Mouse (Mus musculus) fat pad, adult 2 months (tissue): ENCODE measurements around the gene Zfand3.

ENCODE experiments used
- DNase-seq: peaks from one replicate; pipeline ENCODE4 v3.0.0-alpha.2; 2011; ENCODE audit warnings: low read depth, low spot score; ENCODE audit errors: extremely low read depth

Zfand3 gene

DNA sequence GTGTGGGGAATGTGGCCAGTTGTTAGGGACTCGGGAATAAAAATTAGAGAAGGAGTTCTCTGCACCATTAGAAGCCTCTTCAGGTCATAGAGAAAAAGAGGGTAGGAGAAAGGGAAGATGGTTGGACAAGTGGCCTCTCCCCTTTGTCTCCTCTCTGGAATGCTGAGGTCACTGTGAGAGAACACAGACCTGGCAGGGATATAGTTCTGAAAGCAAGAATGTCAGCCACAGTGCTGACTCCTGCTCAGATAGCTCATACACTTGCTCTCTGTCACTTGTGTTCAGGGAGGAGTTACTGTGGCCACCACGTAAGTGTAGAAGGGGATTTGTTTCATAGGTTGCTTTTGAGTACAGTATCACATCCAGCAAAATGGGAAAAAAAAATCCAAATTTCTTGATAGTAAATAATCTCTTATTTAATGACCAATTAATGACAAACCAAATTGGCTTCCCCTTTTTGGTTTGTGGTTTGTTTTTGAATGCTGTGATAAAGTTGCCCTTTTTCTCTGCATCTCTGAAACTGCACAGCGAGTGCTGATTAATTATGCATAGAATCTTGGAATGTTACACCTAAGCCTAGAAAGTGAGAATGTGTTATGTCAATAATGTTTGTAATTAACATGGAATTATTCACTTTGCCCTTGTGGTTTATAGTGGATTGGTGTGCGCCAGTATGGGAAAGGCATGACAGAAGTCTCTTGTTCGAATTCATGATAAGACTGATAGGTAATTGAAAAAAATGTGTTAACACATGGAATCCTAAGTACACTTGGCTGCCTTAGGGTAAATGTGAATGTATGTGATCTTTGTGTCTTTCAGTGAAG is 47.2 kb downstream of the Zfand3 start:
- DNase-seq, result no peak

DNA sequence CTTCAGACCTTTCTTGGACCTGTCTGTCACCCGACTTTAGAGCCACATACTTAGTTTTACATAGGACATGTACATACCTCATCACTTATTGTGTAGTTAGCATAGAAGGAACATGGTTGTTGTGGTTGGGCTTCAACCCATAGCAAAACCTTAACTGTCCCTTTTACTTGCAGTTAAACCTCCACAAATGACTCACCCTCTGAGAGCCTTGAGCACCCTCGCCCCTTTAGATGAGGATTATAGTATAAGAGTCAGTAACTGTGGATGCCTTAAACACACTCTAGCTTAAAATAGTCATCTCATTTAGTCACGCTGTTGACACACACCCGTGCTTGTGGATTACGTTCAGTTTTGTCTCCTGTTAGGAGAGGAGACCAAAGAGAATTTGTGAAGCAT is 47.8 kb downstream of the Zfand3 start:
- no peak for DNase-seq

DNA sequence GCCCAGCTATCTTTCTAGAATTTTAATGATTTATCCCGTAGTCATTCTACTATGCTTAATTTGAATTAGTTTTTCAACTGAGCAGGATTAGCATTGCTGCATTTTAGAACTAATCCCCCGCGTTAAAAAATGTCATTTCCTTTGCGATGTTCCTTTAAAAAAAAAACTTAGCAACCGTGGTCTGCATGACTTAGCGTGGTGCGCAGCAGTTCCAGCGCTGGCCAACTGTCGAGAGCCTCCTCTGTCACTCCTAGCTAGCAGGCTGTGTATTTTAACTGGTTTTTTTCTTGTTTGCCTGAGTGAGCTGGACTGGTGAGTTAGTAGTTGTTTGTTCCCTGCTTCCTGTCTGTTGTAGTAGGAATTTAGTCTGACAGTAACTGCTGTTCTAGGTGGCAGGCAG is 48.9 kb downstream of the Zfand3 start:
- no peak for DNase-seq

DNA sequence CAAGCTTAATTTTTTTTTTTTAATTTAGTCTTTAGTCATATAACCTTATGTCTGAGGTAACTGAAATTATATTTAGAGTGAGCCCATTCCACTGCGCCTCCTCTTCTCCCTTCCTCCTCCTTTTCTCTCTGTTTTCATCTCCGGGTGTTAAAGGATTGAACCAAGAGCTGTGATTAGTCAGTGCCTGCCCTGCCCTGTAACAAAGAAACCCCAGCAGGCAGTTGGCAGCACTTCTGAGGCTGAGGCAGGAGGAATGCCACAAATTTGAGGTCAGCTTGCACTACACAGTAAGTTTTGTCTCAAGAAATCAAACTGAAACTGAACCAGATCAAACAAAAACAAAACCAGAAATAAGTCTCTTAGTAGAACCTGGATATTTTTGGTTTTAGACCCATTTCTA is 49.3 kb downstream of the Zfand3 start:
- DNase-seq, result no peak

DNA sequence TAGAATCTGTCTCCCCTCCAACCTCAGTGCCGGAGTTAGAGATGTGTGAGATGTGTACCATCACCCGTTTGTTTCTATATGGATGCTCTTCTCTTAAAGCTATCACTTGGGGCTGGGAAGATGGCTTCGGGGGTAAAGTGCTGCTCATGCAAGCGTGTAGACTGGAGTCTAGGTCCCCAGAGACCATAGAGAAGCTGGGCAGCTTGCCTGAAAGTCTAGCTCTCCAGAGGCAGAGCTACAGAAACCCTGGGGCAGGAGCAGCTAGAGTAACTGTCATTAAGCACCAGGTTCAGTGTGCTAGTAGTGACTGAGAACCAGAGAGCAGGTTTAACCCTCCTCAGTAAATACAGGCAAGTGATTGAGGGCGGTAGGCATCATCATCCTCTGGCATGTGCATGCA is 51.7 kb downstream of the Zfand3 start:
- DNase-seq, result no peak

DNA sequence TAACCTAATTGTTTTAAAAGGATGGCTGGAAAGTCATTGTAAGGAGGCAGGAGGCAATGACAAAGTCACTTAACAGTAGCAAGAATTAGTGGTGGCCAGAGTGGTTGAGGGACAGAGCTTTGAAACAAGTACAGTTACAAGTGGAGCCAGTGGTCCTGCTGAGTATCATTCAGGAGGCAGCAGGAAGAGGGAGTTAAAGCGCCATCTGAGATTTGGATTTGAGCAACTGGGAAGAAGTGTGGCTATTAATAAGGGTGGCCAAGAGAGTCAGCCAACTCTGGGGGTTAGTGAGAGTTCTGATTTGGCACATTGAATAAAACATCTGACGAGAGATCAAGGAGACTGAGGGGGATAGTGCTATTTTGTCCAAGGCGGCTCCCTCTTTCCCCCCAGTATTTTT is 54.1 kb downstream of the Zfand3 start:
- no peak for DNase-seq

DNA sequence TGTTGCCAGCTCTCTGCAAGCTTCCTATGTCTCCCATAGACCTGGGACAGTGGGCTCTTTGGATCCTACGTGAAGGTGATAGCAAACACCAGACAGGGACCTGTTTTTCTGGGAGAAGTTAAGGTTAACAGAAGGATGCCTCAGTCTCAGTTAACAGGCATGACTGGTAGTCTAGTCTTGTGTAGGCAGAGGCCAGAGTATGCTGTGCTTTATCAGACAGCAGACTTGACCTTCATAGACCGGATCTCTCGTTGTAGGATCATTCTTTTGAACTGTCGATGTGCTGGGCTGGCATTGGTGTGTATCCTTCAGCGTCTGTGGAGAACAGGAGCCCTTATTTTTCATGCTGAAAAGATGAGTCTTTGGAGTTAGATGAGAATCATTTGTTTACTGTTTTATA is 54.5 kb downstream of the Zfand3 start:
- DNase-seq, result no peak

DNA sequence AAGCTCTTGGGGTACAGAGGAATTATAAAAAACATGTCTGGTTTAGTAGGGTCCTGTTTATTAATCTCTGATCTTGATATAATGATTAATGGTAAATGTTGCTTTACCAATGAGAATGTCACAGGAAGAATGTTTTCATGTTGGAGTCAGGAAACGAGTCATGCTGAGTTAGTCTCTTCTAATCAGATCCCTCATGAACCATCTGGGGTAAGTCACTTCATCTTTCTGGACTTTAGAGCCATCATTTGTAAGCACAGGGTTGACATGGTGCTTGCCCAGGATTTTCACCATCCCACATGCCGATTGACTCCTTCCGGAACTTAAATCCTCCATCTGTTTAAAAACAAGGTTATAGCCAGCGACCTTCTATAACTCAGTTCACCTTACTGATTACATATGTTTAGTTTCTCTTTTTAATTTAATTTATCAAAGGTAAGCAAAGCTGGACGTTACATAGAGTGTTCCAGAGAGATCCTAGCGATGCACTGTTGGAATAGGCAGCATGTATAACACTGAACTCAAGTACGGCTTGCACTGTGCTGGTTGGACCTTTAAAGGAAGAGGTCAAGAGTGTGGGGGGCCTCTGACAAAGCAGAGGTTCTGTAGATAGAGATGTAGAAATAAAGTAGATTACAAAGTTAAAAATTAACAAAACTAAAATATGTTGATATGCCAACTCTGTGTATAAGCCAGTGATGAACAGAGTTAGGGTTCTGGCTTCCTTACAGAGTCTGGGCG is 56.7 kb downstream of the Zfand3 start:
- no peak for DNase-seq

DNA sequence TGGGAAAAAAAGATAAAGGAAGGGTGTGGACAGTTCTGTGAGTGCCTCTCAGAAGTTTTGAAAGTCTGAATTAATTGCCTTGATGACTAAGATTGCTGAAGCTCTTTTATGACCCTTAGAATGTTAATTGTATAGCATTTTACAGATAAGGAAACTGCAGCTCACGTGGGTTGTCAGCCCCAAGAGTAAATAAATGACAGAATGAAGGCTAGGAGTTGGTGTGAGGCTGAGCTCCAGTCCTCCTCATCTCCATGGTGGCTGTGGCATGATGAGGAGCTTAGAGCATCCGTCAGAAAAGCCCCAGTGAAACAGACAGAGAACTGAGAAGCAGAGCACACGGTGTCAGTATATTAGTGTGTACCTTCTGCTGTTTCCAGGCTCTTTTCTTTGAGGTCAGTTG is 59.3 kb downstream of the Zfand3 start:
- DNase-seq, result no peak

DNA sequence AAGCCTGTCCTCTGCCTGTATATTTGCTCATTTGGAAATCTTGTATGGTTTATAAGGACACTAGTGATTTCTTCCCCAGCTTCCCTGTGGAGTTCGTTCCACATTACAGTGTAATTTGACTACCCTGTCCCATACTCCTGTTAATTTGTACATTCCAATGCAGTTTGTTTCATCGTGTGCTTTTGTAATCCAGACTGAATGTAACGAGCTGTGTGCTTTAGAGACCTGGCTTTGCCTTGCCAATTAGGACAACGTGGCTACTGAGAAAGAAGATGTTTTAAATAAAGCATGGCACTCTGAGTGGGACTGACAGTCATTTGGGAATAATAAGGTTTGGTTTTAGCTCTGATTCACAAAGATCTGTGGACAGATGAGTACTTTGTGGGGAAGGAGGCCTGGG is 60.2 kb downstream of the Zfand3 start:
- no peak for DNase-seq

DNA sequence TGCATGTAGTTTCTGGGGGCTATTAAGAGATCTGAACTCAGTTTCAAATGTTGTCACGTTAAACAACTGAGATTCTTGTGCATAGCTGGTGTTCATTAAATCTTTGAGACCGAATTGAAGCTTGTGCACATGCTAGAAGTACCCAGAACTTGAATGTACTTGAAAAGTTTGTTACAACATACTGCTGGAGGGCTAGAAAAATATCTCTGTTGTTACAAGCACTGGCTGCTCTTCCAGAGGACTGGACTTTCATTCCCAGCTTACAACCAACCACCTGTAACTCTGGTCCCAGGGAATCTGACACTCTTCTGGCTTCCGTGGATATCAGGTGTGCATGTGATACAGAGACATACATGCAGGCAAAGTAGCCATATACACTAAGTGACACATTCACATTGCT is 65.2 kb downstream of the Zfand3 start:
- DNase-seq, result peak; percentile 84

DNA sequence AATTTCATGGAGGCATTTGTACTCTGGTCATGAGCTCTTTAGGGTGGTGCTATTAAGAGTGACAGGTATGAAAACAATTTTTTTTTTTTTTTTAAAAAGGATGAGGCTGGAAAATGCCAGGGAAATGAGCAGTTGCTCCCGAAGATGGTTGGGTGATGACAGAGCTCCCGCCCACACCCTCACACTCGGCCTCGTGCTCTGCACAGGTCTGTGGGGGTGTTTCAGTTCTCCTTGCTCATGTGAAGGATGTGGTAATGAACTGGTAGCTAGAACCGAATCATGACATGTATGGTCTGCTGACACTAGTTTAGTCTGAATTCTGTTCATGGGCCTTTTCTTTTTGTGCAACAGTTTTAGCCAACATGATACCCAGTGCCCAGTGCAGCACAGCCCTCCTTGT is 66.1 kb downstream of the Zfand3 start:
- no peak for DNase-seq

DNA sequence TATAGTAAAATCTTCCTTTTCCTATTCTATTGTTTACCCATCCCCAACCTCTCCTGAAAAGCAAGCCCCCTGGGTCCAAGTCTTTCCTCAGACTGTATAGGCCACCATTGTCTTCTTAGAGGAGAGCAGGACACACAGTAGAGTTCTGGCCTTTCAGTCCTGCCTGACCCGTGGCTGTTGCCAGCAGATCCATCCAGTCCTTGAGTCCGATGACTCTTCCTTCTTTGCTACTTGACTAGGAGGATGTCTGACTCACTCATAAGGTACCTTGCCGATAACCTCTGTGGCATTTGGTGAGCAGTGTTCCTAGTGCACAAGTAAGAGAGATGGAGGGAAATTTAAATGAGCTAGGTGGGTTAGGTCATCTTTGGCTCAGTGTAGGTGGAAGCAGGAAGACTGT is 68.1 kb downstream of the Zfand3 start:
- DNase-seq, result no peak

DNA sequence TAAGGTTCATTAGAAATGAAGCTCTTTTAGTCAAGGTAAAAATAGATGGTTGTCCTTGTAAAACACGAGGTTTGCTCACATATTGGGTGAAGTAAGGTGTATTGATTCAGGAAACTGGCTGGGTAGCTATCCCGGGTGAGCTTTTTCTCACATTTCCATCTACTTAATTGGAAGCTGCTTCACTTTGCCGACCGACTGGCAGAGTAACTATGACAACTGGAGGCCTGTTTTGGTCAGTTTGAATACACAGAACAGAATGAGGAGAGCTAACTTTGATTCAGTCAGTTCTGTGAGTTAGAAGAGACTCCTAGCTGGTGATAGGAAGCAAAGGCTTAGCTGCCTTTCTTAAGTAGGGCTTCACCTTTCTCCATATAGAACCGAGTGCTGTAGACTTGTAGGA is 71.4 kb downstream of the Zfand3 start:
- DNase-seq, result no peak

DNA sequence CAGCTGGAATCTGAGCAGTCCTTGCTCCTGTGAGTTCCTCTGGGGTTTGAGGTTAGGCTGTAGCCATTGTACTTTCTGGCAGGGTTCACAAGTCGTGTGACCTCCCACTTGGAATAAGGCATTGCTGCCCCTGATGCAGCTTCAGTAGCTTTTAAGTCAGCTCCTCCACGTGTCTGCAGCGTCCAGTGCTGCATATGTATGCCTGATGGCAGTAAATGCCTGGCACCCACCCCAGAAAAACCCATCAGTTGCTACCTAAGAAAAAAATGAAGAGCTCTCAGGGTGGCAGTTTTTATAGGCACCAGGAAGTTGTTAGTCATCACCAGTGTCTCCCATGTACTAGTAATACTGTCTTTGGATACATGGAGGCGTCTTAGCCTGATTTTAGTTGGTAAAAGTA is 79.5 kb downstream of the Zfand3 start:
- no peak for DNase-seq

DNA sequence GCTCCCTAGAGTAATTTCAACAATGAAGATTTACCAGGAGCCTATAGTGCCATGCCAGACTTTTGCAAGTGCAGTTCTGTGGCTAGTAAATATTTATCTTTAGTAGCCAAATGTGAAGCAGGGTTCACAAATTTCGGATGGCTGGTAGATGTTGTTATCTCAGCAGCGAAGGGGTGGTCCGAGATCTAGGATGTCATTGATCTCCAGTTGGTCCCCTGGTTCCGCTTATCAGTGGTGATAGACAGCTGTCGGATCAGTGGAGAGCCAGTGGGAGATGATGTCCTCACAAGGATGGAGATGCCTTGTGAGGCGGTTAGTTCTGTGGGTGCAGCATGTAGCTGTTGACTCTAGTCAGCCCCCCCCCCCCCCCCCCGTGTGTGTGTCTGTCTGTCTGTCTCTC is 82.2 kb downstream of the Zfand3 start:
- no peak for DNase-seq

DNA sequence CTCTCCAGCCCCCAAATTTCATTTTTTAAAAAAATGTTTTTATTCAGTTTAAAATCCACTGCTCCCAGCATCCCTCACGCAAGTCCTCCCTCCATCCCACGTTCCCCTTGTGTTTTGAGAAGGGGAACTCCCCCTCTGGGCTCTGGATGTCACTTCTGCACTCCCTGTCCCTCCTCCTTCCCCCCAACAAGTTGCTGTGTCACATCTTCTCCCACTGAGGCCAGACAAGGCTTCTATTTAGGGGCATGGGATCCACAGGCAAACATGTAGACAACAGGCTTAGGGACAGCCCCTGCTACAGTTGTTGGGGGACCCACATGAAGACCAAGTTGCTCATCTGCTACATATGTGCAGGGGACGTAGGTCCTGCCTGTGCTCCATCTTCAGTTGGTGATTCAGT is 83.9 kb downstream of the Zfand3 start:
- DNase-seq, result no peak

DNA sequence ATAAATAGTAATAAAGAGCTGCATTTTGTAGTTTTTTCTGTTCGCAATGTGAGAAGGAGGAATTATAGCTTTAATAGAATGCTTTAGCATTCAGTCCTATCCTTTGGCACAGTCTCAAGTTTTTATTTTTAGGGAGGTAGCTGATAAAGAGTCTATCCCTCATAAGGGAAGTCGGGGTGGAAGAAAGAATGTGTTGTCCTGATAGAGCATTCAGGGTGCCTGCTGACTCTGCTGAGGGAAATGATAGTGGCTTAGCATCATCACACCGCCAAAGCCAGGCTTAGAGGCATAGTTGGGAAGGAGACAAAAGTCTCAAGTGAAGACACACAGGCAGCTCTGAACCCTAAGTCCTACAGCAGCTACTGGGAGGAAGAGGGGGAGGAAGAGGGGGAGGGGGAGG is 85.9 kb downstream of the Zfand3 start:
- no peak for DNase-seq

DNA sequence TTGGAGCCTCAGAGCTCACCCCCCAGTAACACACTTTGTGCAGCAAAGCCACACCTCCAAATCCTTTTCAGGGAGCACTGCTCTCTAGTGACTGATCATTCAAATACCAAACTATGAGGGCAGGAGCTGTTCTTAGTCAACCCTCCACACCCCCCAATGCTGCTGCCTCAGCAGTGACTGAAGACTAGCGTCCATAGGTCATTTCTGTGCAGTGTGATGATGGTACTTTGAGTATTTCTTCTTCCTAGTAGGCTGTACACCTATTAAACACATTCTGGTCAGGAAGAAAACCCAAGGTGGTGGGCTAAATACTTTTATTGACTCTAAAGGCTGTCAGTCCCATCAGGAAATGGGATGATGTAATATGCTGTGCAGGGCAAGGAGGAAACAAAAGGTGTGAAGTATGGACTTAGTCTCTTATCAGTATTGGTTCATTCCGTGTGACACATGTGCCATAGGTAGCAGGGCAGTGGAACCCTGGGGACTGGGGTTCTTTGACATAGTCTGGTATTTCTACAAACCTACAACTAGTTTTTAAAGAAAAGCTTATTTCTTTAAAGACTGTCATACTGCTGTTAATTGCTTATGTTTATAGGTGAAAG is 88.7 kb downstream of the Zfand3 start:
- no peak for DNase-seq

DNA sequence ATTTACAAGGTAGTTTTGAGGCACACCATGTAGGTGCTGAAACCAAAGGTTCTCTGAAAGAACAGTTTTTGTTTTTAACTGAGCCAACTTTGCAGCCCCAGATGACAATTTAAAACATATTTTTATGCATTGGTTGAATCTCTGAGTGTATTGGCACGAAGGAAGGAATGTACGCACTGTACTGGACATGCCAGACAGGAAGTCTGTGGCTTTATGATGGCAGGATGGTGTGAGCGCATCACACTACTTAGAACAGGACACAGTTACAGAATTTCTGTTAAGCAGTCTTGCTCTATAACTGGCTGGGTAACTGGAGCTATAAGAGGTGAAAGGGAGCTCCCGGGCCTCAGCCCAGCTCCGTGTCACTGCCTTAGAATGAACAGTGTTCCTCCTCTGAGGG is 92.6 kb downstream of the Zfand3 start:
- no peak for DNase-seq

DNA sequence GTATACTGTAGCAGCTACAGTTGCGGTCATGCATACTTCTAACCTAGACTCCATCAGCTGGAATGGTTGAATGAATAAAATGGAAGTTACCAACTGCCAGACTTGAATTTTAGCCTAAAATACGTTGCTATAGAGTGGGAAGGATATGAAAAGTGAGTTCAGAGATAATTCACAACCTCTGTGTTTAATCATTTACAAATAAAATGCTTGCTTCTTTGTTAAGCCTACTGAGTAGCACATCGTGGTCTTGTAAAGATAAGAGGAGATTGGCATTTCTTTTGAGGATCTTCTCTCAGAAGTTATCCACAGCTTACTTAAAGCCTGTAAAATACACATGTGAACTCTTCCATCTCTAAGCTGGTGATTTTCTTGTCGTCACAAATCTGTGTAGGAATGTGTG is 93.1 kb downstream of the Zfand3 start:
- DNase-seq, result no peak

DNA sequence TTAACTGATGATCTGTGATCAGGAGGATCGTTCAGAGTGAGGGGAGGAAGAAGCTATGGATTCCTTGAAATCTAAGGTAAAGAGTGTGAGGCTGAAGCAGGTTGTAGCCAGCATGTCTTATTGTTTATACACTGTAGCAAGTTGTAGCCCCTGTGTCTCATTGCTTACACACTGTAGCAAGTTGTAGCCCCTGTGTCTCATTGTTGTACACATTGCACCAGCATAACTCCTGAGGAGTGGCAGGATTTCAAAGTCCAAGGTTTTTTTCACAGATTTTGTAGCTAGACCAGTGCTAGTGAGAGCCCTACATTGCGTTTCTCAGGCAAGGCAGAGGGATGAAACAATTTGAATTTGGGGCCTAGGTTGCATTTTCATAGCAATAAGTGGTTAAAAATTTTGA is 95.1 kb downstream of the Zfand3 start:
- DNase-seq, result no peak
